Mouse (Mus musculus) neutrophil, adult 59 days (primary cell): Measurements from ENCODE around the gene Gm5868. TPM values are rescaled to one million over a fixed set of nuclear protein-coding genes. Genes with fewer than 3 reads are reported as not detected.

ENCODE experiments used
- total RNA-seq, 2 experiments: library from RNA; stranded (reverse); gene quantifications; 1 replicate in 1 of 2; 2 replicates in 1 of 2; pipeline ENCODE4 v1.2.4; 2023

Gene Gm5868
- total RNA-seq, result not detected

DNA sequence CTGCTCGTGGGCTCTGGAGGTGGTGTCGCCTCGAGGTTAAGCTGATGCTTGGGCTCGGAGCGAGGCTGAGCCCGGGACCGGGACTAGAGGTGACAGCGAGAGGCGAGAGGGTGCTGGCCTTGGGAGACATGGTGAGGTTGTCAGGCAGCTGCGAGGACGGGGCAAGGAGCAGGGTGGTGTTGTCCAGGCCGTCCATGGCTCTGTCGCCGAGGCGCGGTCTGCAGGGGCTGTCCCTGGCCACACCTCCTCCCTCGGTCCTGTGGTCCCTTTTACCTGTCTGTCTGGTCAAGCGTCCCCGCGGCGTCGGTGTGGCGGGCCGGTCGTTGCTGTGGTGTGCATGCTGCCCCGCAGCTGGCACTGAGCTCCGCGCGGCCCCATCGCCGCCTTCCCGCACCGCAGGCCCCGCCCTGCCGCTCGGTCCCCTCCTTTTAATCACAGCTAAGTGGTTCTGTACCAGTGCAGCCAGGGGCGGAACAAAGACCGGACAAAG lies at the start of gene Gm5868:
Gm5868 (minus strand) TSS at position 360 of the 490 bp plus-strand sequence.

DNA sequence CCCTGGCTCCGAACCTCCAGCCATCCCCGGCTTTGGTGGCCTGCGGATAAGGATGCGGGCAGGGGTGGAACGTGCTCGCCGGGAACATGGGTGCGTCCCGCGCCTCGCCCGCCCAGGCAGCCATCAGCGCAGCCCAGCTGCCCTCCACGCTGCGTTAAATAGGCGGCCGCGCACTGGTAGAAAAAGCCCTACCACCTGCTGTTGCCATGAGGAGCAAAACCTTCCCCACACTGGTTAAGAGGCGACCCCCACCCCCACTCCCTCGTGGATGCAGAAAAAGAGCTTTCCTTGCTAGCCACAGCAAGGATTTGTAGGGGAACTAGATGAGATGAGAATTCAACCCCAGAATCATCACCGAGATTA lies 6.4 kb downstream of the Gm5868 start, which contains the start of gene Zar1:
Zar1 (minus strand) TSS at position 285 of the 363 bp plus-strand sequence.

DNA sequence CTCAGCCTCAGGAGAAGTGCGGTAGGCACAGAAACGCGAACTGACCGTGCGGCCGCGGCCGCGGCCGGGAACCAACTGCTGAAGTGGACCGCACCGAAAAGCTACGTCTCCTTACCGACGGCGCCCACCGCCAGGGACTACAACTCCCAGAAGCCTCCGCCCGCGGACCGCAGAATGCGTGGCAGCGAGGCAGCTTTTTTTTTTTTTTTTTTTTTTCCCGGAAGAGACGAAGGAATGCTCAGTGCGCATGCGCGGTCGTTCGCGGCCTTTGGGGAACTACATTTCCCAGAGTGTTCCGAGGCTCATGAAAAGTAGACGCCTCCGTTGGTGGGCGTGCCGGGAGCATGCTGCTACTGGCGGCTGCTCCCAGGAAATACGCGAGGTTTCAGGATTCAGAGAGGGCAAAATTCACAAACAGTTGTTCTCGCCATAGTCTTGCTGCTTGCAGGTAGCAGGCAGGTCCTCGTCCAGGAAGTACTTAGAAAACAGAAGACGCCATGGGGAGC lies 27.8 kb downstream of the Gm5868 start, which contains the start of gene Nfxl1:
Nfxl1 (minus strand) TSS at position 141 of the 506 bp plus-strand sequence.

Other genes with a start within 250 kb of the Gm5868 start
- not detected for gene Corin, start 83.1 kb downstream of the Gm5868 start, total RNA-seq
- gene Nfxl1, start 27.9 kb downstream of the Gm5868 start, total RNA-seq, result 10 to 100 TPM; 13.9 to 15.3 TPM
- gene Zar1, start 6.3 kb downstream of the Gm5868 start, total RNA-seq, result not detected
- gene Cnga1, start 56.7 kb upstream of the Gm5868 start, total RNA-seq, result under 1 TPM in 1 of 2 experiments, not detected in 1; 0.22 TPM
- not detected for gene Nipal1, start 60.2 kb upstream of the Gm5868 start, total RNA-seq
- under 1 TPM; 0.68 to 0.78 TPM for gene Txk, start 165.2 kb upstream of the Gm5868 start, total RNA-seq